Comparison of ENCODE assay signal across 8 mouse cellular contexts in genomic region chr10:40141016-40141851, GRCm38 (mm10). TPM values are rescaled to one million over a fixed set of nuclear protein-coding genes. Genes with fewer than 3 reads are reported as not detected.
DNase-seq lines count a peak whose midpoint lies in the region; ATAC-seq and TF ChIP-seq lines count a peak whose summit lies in the region.

No protein-coding gene starts in this region.

- WGBS in kidney, adult 2 months: 14% methylated on average over 27 of the region's 27 CpGs
- 28% methylated on average over 27 of the region's 27 CpGs for WGBS in forebrain, embryonic 16.5 days
- 23% methylated on average over 27 of the region's 27 CpGs for WGBS in hindbrain, embryonic 15.5 days
- 2% methylated on average over 27 of the region's 27 CpGs for WGBS in liver, embryonic 16.5 days (ENCODE audit: insufficient replicate concordance)

- DNase-seq in kidney, adult 2 months: peak; percentile 32
- no peak for DNase-seq in kidney, postnatal 4 days
- peak; percentile 60 to 62 for DNase-seq in spleen, postnatal 10 days (ENCODE audit: low spot score in 2 of 2)
- DNase-seq in frontal cortex, postnatal 10 days (ENCODE audit: low spot score in 2 of 2): no peak

- H3K27ac ChIP-seq in kidney, adult 2 months (ENCODE audit: insufficient read depth, low read depth, low read length): peak overlapping the region; percentile 12; the same call in 1 of the 2 replicates
- no peak overlapping the region for H3K27ac ChIP-seq in forebrain, embryonic 16.5 days (ENCODE audit: low read length)
- no peak overlapping the region for H3K27ac ChIP-seq in hindbrain, embryonic 15.5 days (replicated peaks)
- peak overlapping the region; percentile 93 for H3K27ac ChIP-seq in liver, embryonic 16.5 days (ENCODE audit: low read length)

- no peaks in the 10 kb centered on the region for H3K27me3 ChIP-seq in kidney, adult 2 months (replicated peaks; ENCODE audit: control insufficient read depth, insufficient read depth, low read length)
- H3K27me3 ChIP-seq in forebrain, embryonic 16.5 days (replicated peaks; ENCODE audit: control insufficient read depth, insufficient read depth, low read length): 0 out of 2 replicates have a peak, but pooled peaks cover 2% of the 10 kb centered on the region
- 0 out of 2 replicates have a peak, but pooled peaks cover 4% of the 10 kb centered on the region for H3K27me3 ChIP-seq in hindbrain, embryonic 15.5 days
- H3K27me3 ChIP-seq in liver, embryonic 16.5 days (ENCODE audit: control insufficient read depth, insufficient read depth, low read depth, low read length): no peaks in the 10 kb centered on the region

- H3K4me3 ChIP-seq in kidney, adult 2 months (ENCODE audit: insufficient read depth, low read depth, low read length): peak overlapping the region; percentile 64
- H3K4me3 ChIP-seq in forebrain, embryonic 16.5 days (replicated peaks; ENCODE audit: low read length): peak overlapping the region; percentile 69
- peak overlapping the region; percentile 65 for H3K4me3 ChIP-seq in hindbrain, embryonic 15.5 days
- H3K4me3 ChIP-seq in liver, embryonic 16.5 days (ENCODE audit: low read depth, low read length): peak overlapping the region; percentile 79

- H3K9me3 ChIP-seq in forebrain, embryonic 16.5 days (ENCODE audit: control insufficient read depth, low read length): no peaks in the 10 kb centered on the region
- no peaks in the 10 kb centered on the region for H3K9me3 ChIP-seq in hindbrain, embryonic 15.5 days
- no peaks in the 10 kb centered on the region for H3K9me3 ChIP-seq in liver, embryonic 16.5 days (replicated peaks; ENCODE audit: control insufficient read depth, low read length)

- no peak for TF ChIP-seq CTCF in kidney, adult 2 months (conservative IDR thresholded peaks at IDR 0.05; ENCODE audit: insufficient read depth, insufficient read length, low read depth, low read length)

- H3K4me1 ChIP-seq in kidney, adult 2 months (ENCODE audit: control insufficient read depth, insufficient read depth, low read length): peaks cover 6% of the 10 kb centered on the region; the same call in 1 of the 2 replicates
- peaks cover 3% of the 10 kb centered on the region for H3K4me1 ChIP-seq in forebrain, embryonic 16.5 days (replicated peaks; ENCODE audit: control insufficient read depth, insufficient read depth, low read length)
- peaks cover 12% of the 10 kb centered on the region for H3K4me1 ChIP-seq in hindbrain, embryonic 15.5 days (replicated peaks)
- H3K4me1 ChIP-seq in liver, embryonic 16.5 days (ENCODE audit: control insufficient read depth, low read depth, low read length): peaks cover 49% of the 10 kb centered on the region

- peak overlapping the region; percentile 67 for H3K9ac ChIP-seq in forebrain, embryonic 16.5 days (replicated peaks; ENCODE audit: low read depth, low read length)
- H3K9ac ChIP-seq in hindbrain, embryonic 15.5 days: peak overlapping the region; percentile 58
- peak overlapping the region; percentile 98 for H3K9ac ChIP-seq in liver, embryonic 16.5 days (ENCODE audit: low read depth, low read length)

- peak overlapping the region; percentile 83 for H3K4me2 ChIP-seq in forebrain, embryonic 16.5 days (ENCODE audit: low read length)
- H3K4me2 ChIP-seq in hindbrain, embryonic 15.5 days: peak overlapping the region; percentile 78
- H3K4me2 ChIP-seq in liver, embryonic 16.5 days (ENCODE audit: low read depth, low read length): peak overlapping the region; percentile 70

- peak; percentile 37 for ATAC-seq in activated CD4-positive, CD25-positive, alpha-beta regulatory T cell, adult 4 months
- no peak for ATAC-seq in forebrain, embryonic 16.5 days
- ATAC-seq in hindbrain, embryonic 15.5 days (ENCODE audit: low FRiP score, low read depth): no peak
- ATAC-seq in liver, embryonic 16.5 days (ENCODE audit: low read depth): peak; percentile 5

- H3K36me3 ChIP-seq in kidney, adult 2 months (ENCODE audit: control insufficient read depth, insufficient read depth, low read length): no peaks in the 10 kb centered on the region
- no peaks in the 10 kb centered on the region for H3K36me3 ChIP-seq in forebrain, embryonic 16.5 days (ENCODE audit: control insufficient read depth, insufficient read depth)
- no peaks in the 10 kb centered on the region for H3K36me3 ChIP-seq in hindbrain, embryonic 15.5 days
- H3K36me3 ChIP-seq in liver, embryonic 16.5 days (ENCODE audit: control insufficient read depth, insufficient read depth): peaks cover 5% of the 10 kb centered on the region; the same call in 1 of the 2 replicates

- no peak for TF ChIP-seq POLR2A in kidney, adult 2 months (IDR thresholded peaks at IDR 0.05; ENCODE audit: low read depth, low read length)

RNA-seq across cellular contexts. Expression of gene Slc16a10, which starts 0.8 kb away (rescaled TPM):
- polyA plus RNA-seq in kidney, adult 2 months (2012; rRNA removed): 56.8 and 57.2 TPM in 2 replicates
- 1 to 10 TPM; 2.0 to 2.9 TPM for polyA plus RNA-seq in activated CD4-positive, CD25-positive, alpha-beta regulatory T cell, adult 4 months (2017; shearing (Covaris generic))
- polyA plus RNA-seq in forebrain, embryonic 16.5 days (2015; fragmentation: Nextera tagmentation; extraction: Ambion mirVana): 1.9 and 2.2 TPM in 2 replicates
- polyA plus RNA-seq in hindbrain, embryonic 15.5 days (2015; fragmentation: Nextera tagmentation; extraction: Ambion mirVana): 6.7 and 7.3 TPM in 2 replicates
- polyA plus RNA-seq in liver, embryonic 16.5 days (2015; fragmentation: Nextera tagmentation; extraction: Ambion mirVana): 73.1 and 75.2 TPM in 2 replicates

Comparison
In these comparisons a context has a peak if more than half of its experiments do, and no peak if none do; other contexts are left out.
1. DNase-seq: peak in kidney, adult 2 months (single experiment) and spleen, postnatal 10 days (2 of 2); none in kidney, postnatal 4 days (0 of 2) and frontal cortex, postnatal 10 days (0 of 2).
2. H3K27ac ChIP-seq: peak in kidney, adult 2 months (single experiment) and liver, embryonic 16.5 days (single experiment); none in forebrain, embryonic 16.5 days (single experiment) and hindbrain, embryonic 15.5 days (single experiment).
3. ATAC-seq: peak in activated CD4-positive, CD25-positive, alpha-beta regulatory T cell, adult 4 months (single experiment) and liver, embryonic 16.5 days (single experiment); none in forebrain, embryonic 16.5 days (single experiment) and hindbrain, embryonic 15.5 days (single experiment).
4. Peak in every context shown above with its lines, with median percentiles within 50 percentile points of each other: H3K4me3 ChIP-seq, H3K4me2 ChIP-seq and H3K9ac ChIP-seq.